Mouse (Mus musculus): ENCODE results near the gene Serpina5. TPM values are rescaled to one million over a fixed set of nuclear protein-coding genes. Genes with fewer than 3 reads are reported as not detected.

Gene Serpina5
- not detected in 2 replicates for polyA plus RNA-seq (2012; ENCODE audit: insufficient read depth, insufficient read length, low replicate concordance, missing spikeins)

DNA sequence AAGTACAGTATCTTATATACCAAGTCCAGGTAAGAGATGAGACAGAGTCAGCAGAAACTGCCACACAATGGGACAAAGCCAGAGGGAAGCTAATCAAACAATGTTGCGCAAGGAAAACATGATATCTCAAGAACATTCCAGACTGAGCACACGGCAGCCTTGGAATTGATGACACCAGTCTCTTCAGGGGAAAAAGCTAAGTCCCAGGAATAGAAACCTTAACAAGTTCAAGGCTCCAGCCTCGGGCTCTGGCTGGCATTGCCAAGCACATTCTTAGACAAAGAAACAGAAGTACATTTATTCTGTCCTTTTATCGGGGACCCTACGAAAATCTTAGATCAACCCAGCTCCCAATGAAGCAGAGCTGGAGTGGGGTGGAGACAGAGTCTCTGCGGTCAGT is at the start of gene Serpina5:
TSS of gene Serpina5 (plus strand) at position 346 of the 400 bp plus-strand sequence.
- Histone ChIP-seq H3K4me3 (ENCODE audit: insufficient read depth, low read depth, low read length) (no peak within 1 kb of the TSS), H3K4me1 (ENCODE audit: control insufficient read depth, insufficient read depth, low read length) (no peaks in the 10 kb centered on the region), H3K27ac (ENCODE audit: insufficient read depth, low read depth, low read length) (no peak within 1 kb of the TSS)
- no peak for TF ChIP-seq CTCF (IDR thresholded peaks at IDR 0.05; ENCODE audit: insufficient read depth, low read depth, low read length)
- no peak for TF ChIP-seq POLR2A (IDR thresholded peaks at IDR 0.05; ENCODE audit: insufficient read depth, low read depth, low read length)
- WGBS, result 86% methylated on average over 6 of the region's 6 CpGs

GRCm38 (mm10) chr12:104053995-104054394 is 46.9 kb upstream of the Serpina5 start:
- Histone ChIP-seq H3K4me3 (ENCODE audit: insufficient read depth, low read depth, low read length) (no peak overlapping the region), H3K27ac (ENCODE audit: insufficient read depth, low read depth, low read length) (no peak overlapping the region), H3K4me1 (ENCODE audit: control insufficient read depth, insufficient read depth, low read length) (no peaks in the 10 kb centered on the region; the same call in 1 of the 2 replicates)
- TF ChIP-seq CTCF (IDR thresholded peaks at IDR 0.05; ENCODE audit: insufficient read depth, low read depth, low read length) (no peak), POLR2A (IDR thresholded peaks at IDR 0.05; ENCODE audit: insufficient read depth, low read depth, low read length) (no peak)
- WGBS, result 30% methylated on average over 1 of the region's 1 CpGs

- TF ChIP-seq CTCF (IDR thresholded peaks at IDR 0.05; ENCODE audit: insufficient read depth, low read depth, low read length) (no peak), POLR2A (IDR thresholded peaks at IDR 0.05; ENCODE audit: insufficient read depth, low read depth, low read length) (no peak)
- 76% methylated on average over 8 of the region's 8 CpGs for WGBS
- Histone ChIP-seq H3K4me3 (ENCODE audit: insufficient read depth, low read depth, low read length) (no peak overlapping the region), H3K27ac (ENCODE audit: insufficient read depth, low read depth, low read length) (no peak overlapping the region), H3K4me1 (ENCODE audit: control insufficient read depth, insufficient read depth, low read length) (peaks cover 8% of the 10 kb centered on the region; the same call in 1 of the 2 replicates)
Observed at GRCm38 (mm10) chr12:104055755-104056154, 45.2 kb upstream of the Serpina5 start.

DNA sequence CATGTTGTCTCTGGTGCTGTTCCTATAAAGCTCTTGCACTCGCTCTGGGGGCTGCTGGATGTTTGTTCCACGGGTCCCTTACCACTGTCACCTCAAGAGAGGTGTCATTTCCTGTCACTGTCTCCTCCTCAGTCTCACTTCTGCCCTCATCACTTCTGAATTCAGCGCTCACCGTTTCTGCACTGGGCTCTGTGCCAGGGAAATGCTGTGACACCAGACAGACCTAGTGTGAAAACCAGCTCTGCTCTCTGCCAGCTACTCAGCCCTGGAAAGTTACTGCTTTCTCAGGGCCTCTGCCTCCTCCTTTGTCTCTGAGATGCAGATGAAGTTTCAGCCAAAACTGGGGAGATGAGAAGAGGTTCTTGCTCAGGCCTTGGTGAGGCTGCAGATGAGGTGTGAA is 43.9 kb upstream of the Serpina5 start:
- WGBS, result 37% methylated on average over 4 of the region's 4 CpGs
- TF ChIP-seq CTCF (IDR thresholded peaks at IDR 0.05; ENCODE audit: insufficient read depth, low read depth, low read length) (no peak), POLR2A (IDR thresholded peaks at IDR 0.05; ENCODE audit: insufficient read depth, low read depth, low read length) (no peak)
- Histone ChIP-seq H3K4me1 (ENCODE audit: control insufficient read depth, insufficient read depth, low read length) (peaks cover 8% of the 10 kb centered on the region; the same call in 1 of the 2 replicates), H3K4me3 (ENCODE audit: insufficient read depth, low read depth, low read length) (no peak overlapping the region), H3K27ac (ENCODE audit: insufficient read depth, low read depth, low read length) (no peak overlapping the region)

DNA sequence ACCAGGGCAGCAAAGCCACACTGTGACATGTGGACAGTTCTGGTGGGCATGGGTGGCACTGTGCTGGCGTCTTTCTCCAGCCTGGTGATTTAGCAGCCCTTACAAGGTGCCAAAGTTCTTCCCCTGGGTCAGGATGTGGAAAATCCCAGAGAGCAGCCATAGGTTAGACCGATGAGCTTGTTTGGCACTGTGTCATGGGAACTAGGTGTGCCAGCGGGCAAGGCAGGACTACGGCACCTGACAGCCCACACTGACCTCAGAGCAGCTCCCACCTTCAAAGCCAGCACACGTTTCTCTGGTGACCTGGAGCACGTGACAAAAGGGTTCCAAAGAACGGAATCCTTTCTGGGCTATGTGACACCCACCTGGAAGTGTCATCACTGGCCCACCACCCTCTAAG is 43.4 kb upstream of the Serpina5 start:
- 86% methylated on average over 7 of the region's 7 CpGs for WGBS
- TF ChIP-seq CTCF (IDR thresholded peaks at IDR 0.05; ENCODE audit: insufficient read depth, low read depth, low read length) (no peak), POLR2A (IDR thresholded peaks at IDR 0.05; ENCODE audit: insufficient read depth, low read depth, low read length) (no peak)
- H3K27ac ChIP-seq (ENCODE audit: insufficient read depth, low read depth, low read length), result no peak overlapping the region
- H3K4me1 ChIP-seq (ENCODE audit: control insufficient read depth, insufficient read depth, low read length), result peaks cover 8% of the 10 kb centered on the region; the same call in 1 of the 2 replicates
- no peak overlapping the region for H3K4me3 ChIP-seq (ENCODE audit: insufficient read depth, low read depth, low read length)

GRCm38 (mm10) chr12:104060126-104060525 is 40.8 kb upstream of the Serpina5 start:
- TF ChIP-seq CTCF (IDR thresholded peaks at IDR 0.05; ENCODE audit: insufficient read depth, low read depth, low read length) (no peak), POLR2A (IDR thresholded peaks at IDR 0.05; ENCODE audit: insufficient read depth, low read depth, low read length) (no peak)
- H3K4me3 ChIP-seq (ENCODE audit: insufficient read depth, low read depth, low read length), result no peak overlapping the region
- peaks cover 12% of the 10 kb centered on the region for H3K4me1 ChIP-seq (ENCODE audit: control insufficient read depth, insufficient read depth, low read length)
- no peak overlapping the region for H3K27ac ChIP-seq (ENCODE audit: insufficient read depth, low read depth, low read length)
- 47% methylated on average over 6 of the region's 6 CpGs for WGBS

- H3K4me1 ChIP-seq (ENCODE audit: control insufficient read depth, insufficient read depth, low read length), result peaks cover 15% of the 10 kb centered on the region
- 64% methylated on average over 2 of the region's 2 CpGs for WGBS
- no peak for TF ChIP-seq CTCF (IDR thresholded peaks at IDR 0.05; ENCODE audit: insufficient read depth, low read depth, low read length)
- no peak for TF ChIP-seq POLR2A (IDR thresholded peaks at IDR 0.05; ENCODE audit: insufficient read depth, low read depth, low read length)
Observed at GRCm38 (mm10) chr12:104061862-104062261, 39.1 kb upstream of the Serpina5 start.

GRCm38 (mm10) chr12:104064532-104064931 is 36.4 kb upstream of the Serpina5 start:
- TF ChIP-seq CTCF (IDR thresholded peaks at IDR 0.05; ENCODE audit: insufficient read depth, low read depth, low read length) (no peak), POLR2A (IDR thresholded peaks at IDR 0.05; ENCODE audit: insufficient read depth, low read depth, low read length) (no peak)
- H3K4me3 ChIP-seq (ENCODE audit: insufficient read depth, low read depth, low read length), result no peak overlapping the region
- H3K4me1 ChIP-seq (ENCODE audit: control insufficient read depth, insufficient read depth, low read length), result peaks cover 11% of the 10 kb centered on the region
- WGBS, result 31% methylated on average over 4 of the region's 4 CpGs
- H3K27ac ChIP-seq (ENCODE audit: insufficient read depth, low read depth, low read length), result no peak overlapping the region

More at GRCm38 (mm10) chr12:104061862-104062261, 39.1 kb upstream of the Serpina5 start:
- Histone ChIP-seq H3K4me3 (ENCODE audit: insufficient read depth, low read depth, low read length) (no peak overlapping the region), H3K27ac (ENCODE audit: insufficient read depth, low read depth, low read length) (no peak overlapping the region)

GRCm38 (mm10) chr12:104064996-104065395 is 35.9 kb upstream of the Serpina5 start:
- WGBS, result 34% methylated on average over 4 of the region's 4 CpGs
- H3K4me1 ChIP-seq (ENCODE audit: control insufficient read depth, insufficient read depth, low read length), result peaks cover 8% of the 10 kb centered on the region

More at GRCm38 (mm10) chr12:104064996-104065395, 35.9 kb upstream of the Serpina5 start:
- Histone ChIP-seq H3K4me3 (ENCODE audit: insufficient read depth, low read depth, low read length) (no peak overlapping the region), H3K27ac (ENCODE audit: insufficient read depth, low read depth, low read length) (no peak overlapping the region)
- TF ChIP-seq POLR2A (IDR thresholded peaks at IDR 0.05; ENCODE audit: insufficient read depth, low read depth, low read length), result no peak
- TF ChIP-seq CTCF (IDR thresholded peaks at IDR 0.05; ENCODE audit: insufficient read depth, low read depth, low read length), result no peak

Measured in olfactory bulb, adult 2 months (tissue).